Mouse (Mus musculus): Measurements from ENCODE around the gene Rab13. TPM values are rescaled to one million over a fixed set of nuclear protein-coding genes. Genes with fewer than 3 reads are reported as not detected.
A peak's percentile ranks its signal among the peaks of the same experiment; 100 is the strongest.

The Rab13 gene
- polyA plus RNA-seq, 1 experiment, result 2.6 TPM

GRCm38 (mm10) chr3:90263121-90263771, 49.8 kb downstream of the Rab13 start:
- Histone ChIP-seq H3K36me3 (ENCODE audit: control insufficient read depth, insufficient read depth, low read length) (peaks cover 47% of the 10 kb centered on the region), H3K27me3 (ENCODE audit: control insufficient read depth, insufficient read depth, low read length) (no peaks in the 10 kb centered on the region), H3K27ac (ENCODE audit: insufficient read depth, low read length) (peak overlapping the region; percentile 48), H3K4me1 (ENCODE audit: control insufficient read depth, insufficient read depth, insufficient read length) (peaks cover 23% of the 10 kb centered on the region; the same call in 1 of the 2 replicates), H3K4me3 (ENCODE audit: extremely low read depth, insufficient read depth, insufficient read length) (no peak overlapping the region)
- DNase-seq (ENCODE audit: low read depth in 1 of 2, low spot score in 2 of 2), result no peak
- TF ChIP-seq CTCF (IDR thresholded peaks at IDR 0.05; ENCODE audit: extremely low read depth, insufficient read depth, insufficient read length, insufficient replicate concordance), result no peak
- TF ChIP-seq POLR2A (IDR thresholded peaks at IDR 0.05; ENCODE audit: low read depth, low read length), result no peak
- 91% methylated on average over 5 of the region's 5 CpGs for WGBS

GRCm38 (mm10) chr3:90264687-90265033, 51.2 kb downstream of the Rab13 start:
- WGBS, result 8% methylated on average over 10 of the region's 10 CpGs
- Histone ChIP-seq H3K36me3 (ENCODE audit: control insufficient read depth, insufficient read depth, low read length) (peaks cover 47% of the 10 kb centered on the region), H3K4me3 (ENCODE audit: extremely low read depth, insufficient read depth, insufficient read length) (peak overlapping the region; percentile 68; the same call in 1 of the 2 replicates), H3K27me3 (ENCODE audit: control insufficient read depth, insufficient read depth, low read length) (no peaks in the 10 kb centered on the region), H3K27ac (ENCODE audit: insufficient read depth, low read length) (peak overlapping the region; percentile 98), H3K4me1 (ENCODE audit: control insufficient read depth, insufficient read depth, insufficient read length) (peaks cover 23% of the 10 kb centered on the region; the same call in 1 of the 2 replicates)
- peak in 1 of 2 experiments; percentile 81 for DNase-seq (ENCODE audit: low read depth in 1 of 2, low spot score in 2 of 2)
- TF ChIP-seq POLR2A (IDR thresholded peaks at IDR 0.05; ENCODE audit: low read depth, low read length) (peak; percentile 49; the same call in 1 of the 2 replicates), CTCF (IDR thresholded peaks at IDR 0.05; ENCODE audit: extremely low read depth, insufficient read depth, insufficient read length, insufficient replicate concordance) (no peak)

GRCm38 (mm10) chr3:90265034-90265931, 51.8 kb downstream of the Rab13 start, which contains the start of gene Dennd4b:
Dennd4b (plus strand) TSS chr3:90265185.
- H3K36me3 ChIP-seq (ENCODE audit: control insufficient read depth, insufficient read depth, low read length), result peaks cover 47% of the 10 kb centered on the region
- TF ChIP-seq CTCF (IDR thresholded peaks at IDR 0.05; ENCODE audit: extremely low read depth, insufficient read depth, insufficient read length, insufficient replicate concordance) (peak; percentile 82), POLR2A (IDR thresholded peaks at IDR 0.05; ENCODE audit: low read depth, low read length) (peak; percentile 8)
- no peaks in the 10 kb centered on the region for H3K27me3 ChIP-seq (ENCODE audit: control insufficient read depth, insufficient read depth, low read length)
- peak; percentile 94 for DNase-seq (ENCODE audit: low read depth in 1 of 2, low spot score in 2 of 2)
- peaks cover 23% of the 10 kb centered on the region; the same call in 1 of the 2 replicates for H3K4me1 ChIP-seq (ENCODE audit: control insufficient read depth, insufficient read depth, insufficient read length)
- WGBS, result under 1% methylated on average over 78 of the region's 87 CpGs
- peak within 1 kb of the TSS; percentile 99 for H3K27ac ChIP-seq (ENCODE audit: insufficient read depth, low read length)
- H3K4me3 ChIP-seq (ENCODE audit: extremely low read depth, insufficient read depth, insufficient read length), result peak within 1 kb of the TSS; percentile 70

- Histone ChIP-seq H3K27me3 (ENCODE audit: control insufficient read depth, insufficient read depth, low read length) (no peaks in the 10 kb centered on the region), H3K4me1 (ENCODE audit: control insufficient read depth, insufficient read depth, insufficient read length) (peaks cover 23% of the 10 kb centered on the region; the same call in 1 of the 2 replicates), H3K4me3 (ENCODE audit: extremely low read depth, insufficient read depth, insufficient read length) (peak overlapping the region; percentile 70), H3K36me3 (ENCODE audit: control insufficient read depth, insufficient read depth, low read length) (peaks cover 47% of the 10 kb centered on the region), H3K27ac (ENCODE audit: insufficient read depth, low read length) (peak overlapping the region; percentile 99)
- DNase-seq (ENCODE audit: low read depth in 1 of 2, low spot score in 2 of 2), result peak; percentile 64 to 66
- 2% methylated on average over 16 of the region's 16 CpGs for WGBS
- TF ChIP-seq CTCF (IDR thresholded peaks at IDR 0.05; ENCODE audit: extremely low read depth, insufficient read depth, insufficient read length, insufficient replicate concordance) (no peak), POLR2A (IDR thresholded peaks at IDR 0.05; ENCODE audit: low read depth, low read length) (peak; percentile 82)
Measured at GRCm38 (mm10) chr3:90265932-90266741, 52.6 kb downstream of the Rab13 start.

GRCm38 (mm10) chr3:90266901-90267775, 53.6 kb downstream of the Rab13 start:
- H3K36me3 ChIP-seq (ENCODE audit: control insufficient read depth, insufficient read depth, low read length), result peaks cover 51% of the 10 kb centered on the region
- H3K27ac ChIP-seq (ENCODE audit: insufficient read depth, low read length), result peak overlapping the region; percentile 99; the same call in 1 of the 2 replicates
- WGBS, result 58% methylated on average over 20 of the region's 20 CpGs
- H3K4me1 ChIP-seq (ENCODE audit: control insufficient read depth, insufficient read depth, insufficient read length), result peaks cover 23% of the 10 kb centered on the region; the same call in 1 of the 2 replicates
- DNase-seq (ENCODE audit: low read depth in 1 of 2, low spot score in 2 of 2), result no peak
- peak overlapping the region; percentile 70 for H3K4me3 ChIP-seq (ENCODE audit: extremely low read depth, insufficient read depth, insufficient read length)
- H3K27me3 ChIP-seq (ENCODE audit: control insufficient read depth, insufficient read depth, low read length), result no peaks in the 10 kb centered on the region
- TF ChIP-seq POLR2A (IDR thresholded peaks at IDR 0.05; ENCODE audit: low read depth, low read length), result no peak
- no peak for TF ChIP-seq CTCF (IDR thresholded peaks at IDR 0.05; ENCODE audit: extremely low read depth, insufficient read depth, insufficient read length, insufficient replicate concordance)

Data from spleen, adult 2 months (tissue).